Mouse (Mus musculus) liver, embryonic 13.5 days (tissue): ENCODE results near the gene Plekhm3. TPM values are rescaled to one million over a fixed set of nuclear protein-coding genes. Genes with fewer than 3 reads are reported as not detected.
A peak's percentile ranks its signal among the peaks of the same experiment; 100 is the strongest.

Source experiments
- ATAC-seq: fragments of 200-750 bp; cut with Nextera tagmentation; 2 replicates; pipeline ENCODE4 v1.8.0; 2017; ENCODE audit warnings: low read depth, mild to moderate bottlenecking, moderate number of reproducible peaks, moderate library complexity
- DNase-seq: peaks from one replicate; pipeline ENCODE4 v3.0.0; 2022
- H3K27ac ChIP-seq: fragments of 300-500 bp; sonication (generic); 2 replicates; pipeline ENCODE4 v1.5.1; 2015; ENCODE audit warnings: moderate library complexity, mild to moderate bottlenecking, inconsistent platforms
- H3K27me3 ChIP-seq: fragments of 300-500 bp; sonication (generic); 2 replicates; pipeline ENCODE4 v1.6.1; 2015; ENCODE audit warnings: mild to moderate bottlenecking, inconsistent platforms
- H3K36me3 ChIP-seq: fragments of 300-500 bp; sonication (generic); 2 replicates; pipeline ENCODE4 v1.6.1; 2015; ENCODE audit warnings: mild to moderate bottlenecking, inconsistent platforms
- H3K4me1 ChIP-seq: fragments of 300-500 bp; sonication (generic); replicated peaks from 2 replicates; pipeline ENCODE4 v1.6.1; 2015; ENCODE audit warnings: inconsistent platforms
- H3K4me2 ChIP-seq: fragments of 300-500 bp; sonication (generic); 2 replicates; pipeline ENCODE4 v1.6.1; 2015; ENCODE audit warnings: inconsistent platforms, mild to moderate bottlenecking, moderate library complexity
- H3K4me3 ChIP-seq: fragments of 300-500 bp; sonication (generic); replicated peaks from 2 replicates; pipeline ENCODE4 v1.5.1; 2015; ENCODE audit warnings: mild to moderate bottlenecking, inconsistent platforms
- H3K9ac ChIP-seq: fragments of 300-500 bp; sonication (generic); 2 replicates; pipeline ENCODE4 v1.6.1; 2015; ENCODE audit warnings: mild to moderate bottlenecking, inconsistent platforms
- H3K9me3 ChIP-seq: fragments of 300-500 bp; sonication (generic); replicated peaks from 2 replicates; pipeline ENCODE4 v1.6.1; 2016; ENCODE audit warnings: inconsistent platforms
- WGBS: fragments of 180-500 bp; shearing (Covaris S2); methylation state at CpG from one replicate; pipeline ENCODE4 v1.1.7; 2015; ENCODE audit not compliant: insufficient replicate concordance; 5-methylcytosine and 5-hydroxymethylcytosine counted together
- polyA plus RNA-seq: library from polyadenylated mRNA; unstranded; fragments of >200 nt; fragmentation: Nextera tagmentation; extraction: Ambion mirVana; gene quantifications from 2 replicates; pipeline ENCODE4 v1.2.1, GENCODE M21; 2015

Gene Plekhm3
- polyA plus RNA-seq, 1 experiment from 2014 or later = 2.0 TPM

DNA sequence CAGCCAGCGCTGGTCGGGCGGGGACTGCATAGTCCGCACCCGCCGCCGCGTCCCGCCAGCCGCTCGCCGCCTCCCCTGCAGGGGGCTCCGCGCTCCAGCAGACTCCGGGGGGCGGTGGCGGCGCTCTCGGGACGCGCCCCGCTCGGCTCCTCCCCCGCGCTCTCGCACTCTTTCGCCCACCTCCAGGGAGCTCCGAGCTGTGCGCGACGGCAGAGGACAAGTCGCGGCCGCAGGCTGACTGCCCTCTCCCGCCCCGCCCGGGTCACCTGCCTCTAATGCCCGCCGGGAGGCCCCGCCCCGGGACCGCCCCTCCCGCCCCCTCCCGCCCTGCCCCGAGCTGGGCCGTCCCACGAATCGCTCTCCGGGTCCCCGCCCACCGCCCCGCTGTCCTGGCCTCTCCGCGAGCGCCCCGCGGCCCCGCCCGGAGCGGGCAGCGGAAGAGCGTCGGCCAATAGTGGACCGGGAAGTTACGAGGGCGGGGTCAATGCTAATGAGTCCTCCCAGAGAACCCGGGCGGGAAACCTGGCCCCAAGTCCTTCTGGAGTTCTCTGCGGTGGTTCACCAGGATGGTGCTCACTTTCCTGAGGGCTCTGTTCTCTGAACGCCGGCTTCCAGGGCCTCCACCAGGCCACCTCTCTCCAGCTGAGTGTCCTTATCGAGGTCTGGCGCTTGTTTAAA, 219.0 kb downstream of the Plekhm3 start, which contains the start of gene Fzd5:
TSS of gene Fzd5 (minus strand) at position 250 of the 678 bp plus-strand sequence.
- peak; percentile 88 for ATAC-seq
- H3K4me1 ChIP-seq = peaks cover 59% of the 10 kb centered on the region
- H3K27me3 ChIP-seq = peaks cover 11% of the 10 kb centered on the region
- peak within 1 kb of the TSS; percentile 93 for H3K4me3 ChIP-seq
- under 1% methylated on average over 62 of the region's 73 CpGs for WGBS
- H3K36me3 ChIP-seq = peaks cover 18% of the 10 kb centered on the region
- H3K9ac ChIP-seq = peak within 1 kb of the TSS; percentile 96
- H3K9me3 ChIP-seq = no peaks in the 10 kb centered on the region
- H3K4me2 ChIP-seq = peak within 1 kb of the TSS; percentile 99
- peak; percentile 93 for DNase-seq
- peak within 1 kb of the TSS; percentile 88 for H3K27ac ChIP-seq

GRCm38 (mm10) chr1:64736681-64737501, 219.7 kb downstream of the Plekhm3 start:
- no peaks in the 10 kb centered on the region for H3K9me3 ChIP-seq
- peak overlapping the region; percentile 96 for H3K9ac ChIP-seq
- peak overlapping the region; percentile 99 for H3K4me2 ChIP-seq
- peaks cover 23% of the 10 kb centered on the region for H3K36me3 ChIP-seq
- H3K27ac ChIP-seq = peak overlapping the region; percentile 88
- H3K27me3 ChIP-seq = peaks cover 11% of the 10 kb centered on the region
- peak overlapping the region; percentile 93 for H3K4me3 ChIP-seq
- peaks cover 66% of the 10 kb centered on the region for H3K4me1 ChIP-seq
- ATAC-seq (no peak), DNase-seq (no peak)
- WGBS = under 1% methylated on average over 45 of the region's 56 CpGs

Other genes starting within 250 kb of the Plekhm3 start
- gene Fzd5, start 219.1 kb downstream of the Plekhm3 start, polyA plus RNA-seq = 2.2 and 2.3 TPM in 2 replicates
- not detected in 2 replicates for gene Akr1cl, start 75.9 kb upstream of the Plekhm3 start, polyA plus RNA-seq
- not detected in 2 replicates for gene Cryge, start 94.3 kb upstream of the Plekhm3 start, polyA plus RNA-seq
- gene Crygd, start 106.6 kb upstream of the Plekhm3 start, polyA plus RNA-seq = not detected in 2 replicates
- gene Crygc, start 116.9 kb upstream of the Plekhm3 start, polyA plus RNA-seq = not detected in 2 replicates
- not detected in 2 replicates for gene Crygb, start 125.5 kb upstream of the Plekhm3 start, polyA plus RNA-seq
- not detected in 2 replicates for gene Cryga, start 146.5 kb upstream of the Plekhm3 start, polyA plus RNA-seq
- not detected in 2 replicates for gene Gm28845, start 162.7 kb upstream of the Plekhm3 start, polyA plus RNA-seq
- gene D630023F18Rik, start 166.4 kb upstream of the Plekhm3 start, polyA plus RNA-seq = 0.29 and 0.45 TPM in 2 replicates
- 83.9 and 100 TPM in 2 replicates for gene Idh1, start 229.7 kb upstream of the Plekhm3 start, polyA plus RNA-seq
- 4.1 and 6.1 TPM in 2 replicates for gene Pikfyve, start 229.9 kb upstream of the Plekhm3 start, polyA plus RNA-seq